Mouse (Mus musculus) ES-Bruce4 (cell line): Measurements from ENCODE around the gene Plppr3.

Source experiments
- CTCF ChIP-seq: IDR thresholded peaks from one replicate; pipeline ENCODE4 v1.8.1; 2011; ENCODE audit warnings: low read depth, low read length
- POLR2A ChIP-seq: IDR thresholded peaks from one replicate; pipeline ENCODE4 v1.8.1; 2011; ENCODE audit warnings: low read length; ENCODE audit not compliant: insufficient read depth

- TF ChIP-seq POLR2A (no peak), CTCF (no peak)
These were observed 6.3 kb upstream of the Plppr3 start for GRCm38 (mm10) chr10:79880721-79881120.
